Comparison of ENCODE assay signal across 11 mouse cellular contexts in genomic region chr3:108639412-108639811, GRCm38 (mm10). TPM values are rescaled to one million over a fixed set of nuclear protein-coding genes. Genes with fewer than 3 reads are reported as not detected.
DNase-seq lines count a peak whose midpoint lies in the region; ATAC-seq and TF ChIP-seq lines count a peak whose summit lies in the region.
"Had no signal": no experiment of that assay in that cellular context is flagged by ENCODE, and none has a peak within 500 bp of the region (broad histone marks: within the 10 kb centered on the region; RNA-seq: fewer than 3 reads in every experiment).

No protein-coding gene starts in this region.

- H3K27ac ChIP-seq in kidney, postnatal 0 days: no peak overlapping the region
- H3K27ac ChIP-seq in cortical plate, adult 2 months (ENCODE audit: insufficient read depth, low read length): no peak overlapping the region
- H3K27ac ChIP-seq in kidney, embryonic 15.5 days: no peak overlapping the region
- H3K27ac ChIP-seq: heart, embryonic 13.5 days had no signal

- peak; percentile 50 for TF ChIP-seq CTCF in kidney, postnatal 0 days (IDR thresholded peaks at IDR 0.05; ENCODE audit: low read depth)
- peak; percentile 24; the same call in 1 of the 2 replicates for TF ChIP-seq CTCF in cortical plate, adult 2 months (IDR thresholded peaks at IDR 0.05; ENCODE audit: extremely low read depth, insufficient read depth, low read length)

- no peak overlapping the region for H3K4me3 ChIP-seq in kidney, postnatal 0 days (replicated peaks; ENCODE audit: low read depth, low read length)
- no peak overlapping the region for H3K4me3 ChIP-seq in cortical plate, adult 2 months (ENCODE audit: insufficient read depth, low read length)
- no peak overlapping the region for H3K4me3 ChIP-seq in kidney, embryonic 15.5 days (replicated peaks)
- H3K4me3 ChIP-seq: heart, embryonic 13.5 days had no signal

- no peak overlapping the region for H3K4me2 ChIP-seq in kidney, postnatal 0 days (ENCODE audit: low read length)
- H3K4me2 ChIP-seq in kidney, embryonic 15.5 days: no peak overlapping the region
- H3K4me2 ChIP-seq: heart, embryonic 13.5 days had no signal

- no peak for DNase-seq in kidney, postnatal 0 days (ENCODE audit: low spot score)
- DNase-seq in kidney, adult 8-10 months: no peak
- DNase-seq in 3T3-L1 (ENCODE audit: low read depth, low spot score): peak; percentile 18
- peak; percentile 12 to 24 for DNase-seq in B cell, adult 2 months
- no peak for DNase-seq in left cerebral cortex, adult 18-20 months (ENCODE audit: low spot score in 2 of 2)
- DNase-seq: kidney, adult 11 months; layer of hippocampus, postnatal 36 days; lung, adult 18-20 months had no signal

- H3K36me3 ChIP-seq in kidney, postnatal 0 days (ENCODE audit: insufficient read depth, low read length): 0 out of 2 replicates have a peak, but pooled peaks cover 6% of the 10 kb centered on the region
- H3K36me3 ChIP-seq in kidney, embryonic 15.5 days: 0 out of 2 replicates have a peak, but pooled peaks cover 2% of the 10 kb centered on the region

- no peak for TF ChIP-seq POLR2A in cortical plate, adult 2 months (IDR thresholded peaks at IDR 0.05; ENCODE audit: extremely low read depth, insufficient read depth, low read length)

- H3K9ac ChIP-seq in kidney, postnatal 0 days (ENCODE audit: low read depth, low read length): no peak overlapping the region
- no peak overlapping the region for H3K9ac ChIP-seq in kidney, embryonic 15.5 days
- H3K9ac ChIP-seq: heart, embryonic 13.5 days had no signal

- H3K4me1 ChIP-seq in kidney, postnatal 0 days (replicated peaks; ENCODE audit: insufficient read depth, low read length): no peaks in the 10 kb centered on the region
- no peaks in the 10 kb centered on the region for H3K4me1 ChIP-seq in cortical plate, adult 2 months (ENCODE audit: control insufficient read depth, insufficient read depth, low read length)
- H3K4me1 ChIP-seq in kidney, embryonic 15.5 days: no peaks in the 10 kb centered on the region
- H3K4me1 ChIP-seq: heart, embryonic 13.5 days had no signal

- no peak for ATAC-seq in kidney, postnatal 0 days (replicated peaks; ENCODE audit: low FRiP score, low read depth)
- ATAC-seq in kidney, embryonic 15.5 days (replicated peaks; ENCODE audit: low FRiP score): no peak

- no peaks in the 10 kb centered on the region for H3K9me3 ChIP-seq in kidney, postnatal 0 days (replicated peaks; ENCODE audit: low read length)
- H3K9me3 ChIP-seq in kidney, embryonic 15.5 days (replicated peaks): no peaks in the 10 kb centered on the region
- H3K9me3 ChIP-seq: heart, embryonic 13.5 days had no signal

- H3K27me3 ChIP-seq in kidney, postnatal 0 days (ENCODE audit: insufficient read depth, low read length): no peaks in the 10 kb centered on the region
- no peaks in the 10 kb centered on the region for H3K27me3 ChIP-seq in kidney, embryonic 15.5 days
- H3K27me3 ChIP-seq: heart, embryonic 13.5 days had no signal

- 75% methylated on average over 4 of the region's 4 CpGs for WGBS in kidney, postnatal 0 days
- WGBS in kidney, embryonic 15.5 days: 73% methylated on average over 4 of the region's 4 CpGs

RNA-seq across cellular contexts. Expression of gene Clcc1, which starts 14.3 kb away (rescaled TPM):
- polyA plus RNA-seq in kidney, postnatal 0 days (2015; fragmentation: Nextera tagmentation; extraction: Ambion mirVana): 64.8 and 65.8 TPM in 2 replicates
- polyA plus RNA-seq in cortical plate, adult 2 months (2012; rRNA removed): 43.8 and 44.6 TPM in 2 replicates
- 10 to 100 TPM; 29.2 to 31.2 TPM for total RNA-seq in left cerebral cortex, adult 18-20 months (2021)
- 66.9 and 69.4 TPM in 2 replicates for polyA plus RNA-seq in kidney, embryonic 15.5 days (2015; fragmentation: Nextera tagmentation; extraction: Ambion mirVana)

RNA-seq across cellular contexts. Expression of gene Wdr47, which starts 48.3 kb away (rescaled TPM):
- 5.9 and 6.8 TPM in 2 replicates for polyA plus RNA-seq in kidney, postnatal 0 days (2015; fragmentation: Nextera tagmentation; extraction: Ambion mirVana)
- polyA plus RNA-seq in cortical plate, adult 2 months (2012; rRNA removed): 75.7 and 79.9 TPM in 2 replicates
- total RNA-seq in left cerebral cortex, adult 18-20 months (2021): 100 to 1,000 TPM; 123 to 138 TPM
- polyA plus RNA-seq in kidney, embryonic 15.5 days (2015; fragmentation: Nextera tagmentation; extraction: Ambion mirVana): 8.4 and 10.9 TPM in 2 replicates

Comparison
In these comparisons a context has a peak if more than half of its experiments do, and no peak if none do; other contexts are left out.
1. DNase-seq: peak in 3T3-L1 (single experiment) and B cell, adult 2 months (2 of 2); none in kidney, postnatal 0 days (single experiment), kidney, adult 8-10 months (0 of 2) and left cerebral cortex, adult 18-20 months (0 of 2).